Mouse (Mus musculus) liver, embryonic 11.5 days (tissue): ENCODE data around the gene Lingo2. TPM values are rescaled to one million over a fixed set of nuclear protein-coding genes. Genes with fewer than 3 reads are reported as not detected.
A peak's percentile ranks its signal among the peaks of the same experiment; 100 is the strongest.

Source experiments
- ATAC-seq: fragments of 200-750 bp; cut with Nextera tagmentation; replicated peaks from 2 replicates; pipeline ENCODE4 v1.8.0; 2017; ENCODE audit warnings: moderate number of reproducible peaks, mild to moderate bottlenecking, moderate TSS enrichment, moderate library complexity; ENCODE audit not compliant: low FRiP score
- DNase-seq: peaks from one replicate; pipeline ENCODE4 v3.0.0-alpha.2; 2017; ENCODE audit warnings: low spot score
- H3K27ac ChIP-seq: fragments of 300-500 bp; sonication (generic); 2 replicates; pipeline ENCODE4 v1.5.1; 2014; ENCODE audit warnings: mild to moderate bottlenecking, low read depth, low read length, control low read depth
- H3K27me3 ChIP-seq: fragments of 300-500 bp; sonication (generic); replicated peaks from 2 replicates; pipeline ENCODE4 v1.6.1; 2014; ENCODE audit warnings: low read length, mixed read lengths; ENCODE audit not compliant: control insufficient read depth, insufficient read depth
- H3K36me3 ChIP-seq: fragments of 300-500 bp; sonication (generic); 2 replicates; pipeline ENCODE4 v1.6.1; 2014; ENCODE audit warnings: mild to moderate bottlenecking, low read length, moderate library complexity, mixed read lengths; ENCODE audit not compliant: control insufficient read depth, insufficient read depth
- H3K4me1 ChIP-seq: fragments of 300-500 bp; sonication (generic); replicated peaks from 2 replicates; pipeline ENCODE4 v1.6.1; 2014; ENCODE audit warnings: low read length, mixed read lengths; ENCODE audit not compliant: control insufficient read depth, insufficient read depth
- H3K4me2 ChIP-seq: fragments of 300-500 bp; sonication (generic); 2 replicates; pipeline ENCODE4 v1.6.1; 2014; ENCODE audit warnings: mild to moderate bottlenecking, control low read depth, moderate library complexity
- H3K4me3 ChIP-seq: fragments of 300-500 bp; sonication (generic); 2 replicates; pipeline ENCODE4 v1.5.1; 2014; ENCODE audit warnings: low read depth, low read length, control low read depth
- H3K9ac ChIP-seq: fragments of 300-500 bp; sonication (generic); 2 replicates; pipeline ENCODE4 v1.6.1; 2014; ENCODE audit warnings: low read depth, low read length, control low read depth
- H3K9me3 ChIP-seq: fragments of 300-500 bp; sonication (generic); 2 replicates; pipeline ENCODE4 v1.6.1; 2016; ENCODE audit warnings: low read length, inconsistent platforms, mixed read lengths; ENCODE audit not compliant: control insufficient read depth
- WGBS: fragments of 180-500 bp; shearing (Covaris S2); extraction: QIAGEN DNeasy Blood & Tissue Kit; methylation state at CpG from one replicate; pipeline ENCODE4 v1.1.7; 2014; 5-methylcytosine and 5-hydroxymethylcytosine counted together
- polyA plus RNA-seq: library from polyadenylated mRNA; unstranded; fragments of >200 nt; fragmentation: Nextera tagmentation; extraction: Ambion mirVana; gene quantifications from 2 replicates; pipeline ENCODE4 v1.2.1, GENCODE M21; 2014

Gene Lingo2
- polyA plus RNA-seq, 1 experiment from 2014 or later: 0.18 TPM

DNA sequence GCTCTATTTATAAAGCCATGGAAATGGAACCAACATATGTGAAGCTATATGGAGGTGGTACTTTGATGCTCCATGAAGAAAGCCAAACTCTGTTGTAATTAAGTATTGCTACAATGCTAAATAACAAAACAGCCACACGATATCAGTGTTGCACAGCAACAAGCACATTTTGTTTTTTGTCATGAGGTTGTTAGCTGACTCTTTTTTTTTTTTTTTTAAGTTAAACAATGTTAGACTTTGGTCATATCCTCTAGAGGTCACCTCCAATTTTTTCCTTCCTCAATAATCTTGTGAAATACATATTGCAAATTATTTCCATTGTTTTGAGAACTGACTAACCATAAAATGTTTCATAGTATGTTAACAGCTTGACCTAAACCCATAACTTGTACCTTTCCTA, 646.3 kb downstream of the Lingo2 start:
- Histone ChIP-seq H3K4me3 (no peak overlapping the region), H3K4me1 (no peaks in the 10 kb centered on the region), H3K4me2 (no peak overlapping the region), H3K27me3 (no peaks in the 10 kb centered on the region), H3K9me3 (no peaks in the 10 kb centered on the region), H3K9ac (no peak overlapping the region), H3K27ac (no peak overlapping the region), H3K36me3 (no peaks in the 10 kb centered on the region)
- DNase-seq (no peak), ATAC-seq (no peak)
- WGBS: 80% methylated on average over 1 of the region's 1 CpGs

DNA sequence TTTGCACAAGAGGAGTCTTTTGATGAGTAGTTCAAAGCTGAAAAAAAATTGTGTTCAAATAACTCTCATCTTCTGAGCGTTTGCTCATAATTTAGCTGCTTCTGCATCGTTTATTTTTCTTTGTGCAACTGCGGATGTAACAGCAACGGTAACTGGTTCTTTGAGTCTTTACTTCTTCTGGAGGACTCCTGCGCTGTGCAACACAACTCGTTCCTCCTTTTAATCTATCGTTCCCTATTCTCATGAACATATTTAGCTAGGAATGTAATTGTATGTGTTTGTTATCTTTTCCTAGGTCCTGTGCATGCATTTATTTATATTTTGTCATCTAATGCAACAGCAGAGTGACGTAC, 661.9 kb downstream of the Lingo2 start:
- WGBS: 69% methylated on average over 8 of the region's 8 CpGs
- H3K9ac ChIP-seq: no peak overlapping the region
- H3K27ac ChIP-seq: no peak overlapping the region
- DNase-seq: no peak
- no peaks in the 10 kb centered on the region for H3K36me3 ChIP-seq
- no peak for ATAC-seq
- H3K4me3 ChIP-seq: no peak overlapping the region
- no peaks in the 10 kb centered on the region for H3K27me3 ChIP-seq
- peak overlapping the region; percentile 6; the same call in 1 of the 2 replicates for H3K4me2 ChIP-seq
- H3K4me1 ChIP-seq: no peaks in the 10 kb centered on the region
- no peaks in the 10 kb centered on the region for H3K9me3 ChIP-seq

DNA sequence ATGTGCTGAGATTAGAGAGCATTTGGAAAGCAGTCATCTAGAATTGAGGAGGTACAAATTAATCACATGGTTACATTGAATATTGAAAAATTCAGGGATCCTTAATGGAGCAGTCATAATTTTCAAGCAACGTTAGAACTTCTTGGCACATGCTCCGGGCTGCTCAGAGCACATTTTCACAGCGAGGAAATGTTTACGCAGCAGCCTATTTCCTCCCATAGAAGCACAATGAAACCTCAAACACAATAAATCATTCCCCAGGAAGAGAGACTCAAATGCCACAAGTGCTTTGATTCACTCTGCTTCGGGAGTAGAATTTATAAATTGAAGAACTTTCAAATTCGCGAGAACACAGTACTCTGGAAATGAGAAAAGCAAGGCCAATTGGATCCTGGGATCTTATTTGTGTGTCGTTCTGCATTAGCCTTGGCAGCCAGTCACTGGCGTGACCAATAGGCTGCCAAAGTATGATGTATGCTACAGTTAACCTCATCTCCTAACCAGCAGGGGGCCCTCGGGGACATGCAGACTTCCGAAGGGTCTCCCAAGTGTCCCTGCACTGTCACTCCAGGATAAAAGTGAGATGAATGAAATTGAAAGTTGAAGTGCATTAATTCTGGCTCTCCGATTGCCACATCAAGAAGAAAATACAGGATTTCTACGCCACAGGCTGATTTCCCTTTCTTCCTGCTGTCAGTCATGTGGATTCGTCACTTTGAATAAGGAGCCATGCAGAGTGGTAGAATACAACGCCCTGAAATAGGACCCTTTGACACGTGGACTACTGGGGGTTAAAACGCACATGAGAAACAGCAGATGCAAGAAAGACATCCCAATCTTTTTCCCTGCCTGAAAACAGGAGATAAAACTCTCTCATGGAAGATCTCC, 662.5 kb downstream of the Lingo2 start:
- H3K9me3 ChIP-seq: no peaks in the 10 kb centered on the region
- no peak; the same call in 1 of the 2 replicates for ATAC-seq
- H3K4me2 ChIP-seq: peak overlapping the region; percentile 6
- no peak overlapping the region for H3K4me3 ChIP-seq
- H3K9ac ChIP-seq: no peak overlapping the region
- H3K27me3 ChIP-seq: no peaks in the 10 kb centered on the region
- H3K36me3 ChIP-seq: no peaks in the 10 kb centered on the region
- 38% methylated on average over 17 of the region's 17 CpGs for WGBS
- no peak for DNase-seq
- no peak overlapping the region for H3K27ac ChIP-seq
- H3K4me1 ChIP-seq: no peaks in the 10 kb centered on the region

DNA sequence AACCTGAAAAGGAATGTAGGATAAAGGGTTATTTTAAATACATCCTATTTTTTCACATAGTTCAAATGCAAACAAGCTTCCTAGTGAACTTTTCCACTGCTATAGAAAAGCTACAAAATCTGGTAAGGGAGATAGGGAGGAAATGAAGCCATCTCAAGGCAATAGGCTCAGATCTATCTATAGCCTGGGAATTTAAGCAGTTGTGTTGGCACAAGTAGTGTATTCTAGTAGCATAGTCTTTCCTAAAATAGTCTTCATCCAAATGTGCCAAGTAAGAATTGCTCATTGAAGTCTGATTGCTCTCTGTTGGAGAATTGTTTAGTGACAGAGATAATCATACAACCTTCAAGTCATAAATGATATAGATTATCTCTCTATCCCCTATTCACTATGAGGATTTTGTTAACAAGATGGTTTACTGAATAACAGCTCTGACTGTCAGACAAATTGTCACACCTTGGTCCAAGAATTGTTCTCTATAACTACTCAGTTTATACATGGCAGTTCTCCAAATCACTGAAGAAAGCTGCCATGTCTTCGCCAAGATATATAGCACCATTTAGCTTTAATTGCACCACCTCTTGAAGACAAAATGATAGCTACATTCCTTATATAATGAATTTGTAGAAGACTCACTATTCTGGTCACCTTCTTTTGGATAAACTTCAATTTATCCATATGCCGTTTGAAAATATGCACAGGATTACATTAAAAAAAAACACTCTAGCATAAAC, 688.9 kb downstream of the Lingo2 start:
- H3K27me3 ChIP-seq: no peaks in the 10 kb centered on the region
- no peak overlapping the region for H3K4me2 ChIP-seq
- no peaks in the 10 kb centered on the region for H3K4me1 ChIP-seq
- no peak overlapping the region for H3K9ac ChIP-seq
- H3K4me3 ChIP-seq: no peak overlapping the region
- no peak overlapping the region for H3K27ac ChIP-seq
- ATAC-seq (no peak), DNase-seq (no peak)
- no peaks in the 10 kb centered on the region for H3K36me3 ChIP-seq
- 80% methylated on average over 2 of the region's 2 CpGs for WGBS
- no peaks in the 10 kb centered on the region for H3K9me3 ChIP-seq

DNA sequence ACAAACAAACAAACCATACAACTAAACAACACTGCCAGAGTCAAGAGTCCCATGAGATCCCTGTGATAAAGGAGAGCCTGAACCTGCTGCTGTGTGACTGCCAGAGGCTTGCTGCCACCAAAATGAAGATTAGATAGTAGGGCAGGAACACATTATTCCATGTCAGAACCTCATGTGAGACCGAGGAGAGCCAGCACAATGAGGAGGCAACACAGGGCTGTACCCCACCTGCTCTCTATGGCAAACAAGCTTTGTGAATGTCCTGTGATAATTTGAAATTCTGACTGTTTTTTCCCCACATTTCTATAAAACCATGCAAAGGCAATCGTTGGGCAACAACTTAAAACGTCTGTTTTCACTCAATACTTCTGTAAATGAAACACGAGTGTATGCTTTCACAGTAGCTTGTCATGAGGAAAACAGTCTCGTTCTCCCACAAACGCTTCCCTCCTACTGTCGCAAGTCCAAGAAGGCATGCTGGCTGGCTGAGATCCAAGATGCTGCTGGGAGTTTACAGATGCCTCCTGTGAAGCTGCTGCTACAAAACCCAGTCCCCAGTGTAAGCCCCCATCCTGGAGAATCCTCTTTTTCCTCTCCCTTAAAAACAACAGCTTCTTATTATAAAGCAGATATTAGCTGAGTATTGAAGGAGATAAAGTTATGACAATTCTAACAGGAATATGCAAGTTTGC, 765.2 kb downstream of the Lingo2 start:
- 56% methylated on average over 7 of the region's 7 CpGs for WGBS
- Histone ChIP-seq H3K9ac (no peak overlapping the region), H3K27me3 (no peaks in the 10 kb centered on the region), H3K4me1 (no peaks in the 10 kb centered on the region), H3K27ac (no peak overlapping the region), H3K9me3 (no peaks in the 10 kb centered on the region), H3K4me2 (no peak overlapping the region), H3K36me3 (no peaks in the 10 kb centered on the region), H3K4me3 (no peak overlapping the region)
- DNase-seq (no peak), ATAC-seq (no peak)

DNA sequence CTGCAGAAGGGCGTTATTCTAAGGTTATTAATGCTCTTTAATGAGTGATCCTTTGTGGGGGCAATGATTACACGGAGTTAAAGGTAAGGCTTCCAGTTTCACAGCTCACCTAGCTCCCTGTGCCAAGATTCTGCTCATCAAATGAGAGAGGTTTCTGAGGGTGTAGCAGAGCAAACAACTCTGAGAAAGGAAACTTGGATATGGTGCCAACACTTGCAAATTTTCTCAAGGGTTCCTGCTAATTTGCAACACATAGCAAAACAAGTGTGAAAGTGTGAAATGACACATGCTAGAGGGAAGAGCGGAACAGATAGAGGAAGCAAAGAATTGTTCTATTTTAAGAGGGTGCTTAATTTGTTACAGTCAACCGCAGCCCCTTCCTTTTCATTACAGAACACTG, 767.9 kb downstream of the Lingo2 start:
- DNase-seq: no peak
- H3K4me2 ChIP-seq: no peak overlapping the region
- 42% methylated on average over 4 of the region's 4 CpGs for WGBS
- H3K36me3 ChIP-seq: no peaks in the 10 kb centered on the region
- no peak overlapping the region for H3K4me3 ChIP-seq
- no peak overlapping the region for H3K9ac ChIP-seq
- no peaks in the 10 kb centered on the region for H3K27me3 ChIP-seq
- no peak overlapping the region for H3K27ac ChIP-seq
- no peaks in the 10 kb centered on the region for H3K9me3 ChIP-seq
- H3K4me1 ChIP-seq: no peaks in the 10 kb centered on the region
- no peak for ATAC-seq

DNA sequence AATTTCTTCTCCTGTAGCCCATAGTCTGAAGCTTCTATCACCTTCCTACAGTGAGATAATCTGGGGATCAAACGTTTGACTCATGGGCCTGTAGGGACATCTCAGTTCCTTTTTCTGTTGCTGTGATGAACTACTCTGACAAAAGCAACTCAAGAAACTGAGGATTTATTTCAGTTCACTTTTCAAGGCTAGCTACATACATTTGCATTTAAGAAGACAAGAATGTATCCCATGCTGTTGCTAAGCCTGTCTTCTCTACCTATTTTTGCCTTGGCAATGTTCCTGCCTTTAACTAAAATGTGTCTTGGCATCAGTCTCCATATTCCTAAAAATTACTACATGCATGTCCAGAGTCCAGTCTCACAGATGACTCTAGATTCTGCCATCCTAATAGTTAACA, 781.4 kb downstream of the Lingo2 start:
- H3K9ac ChIP-seq: no peak overlapping the region
- WGBS: 43% methylated on average over 1 of the region's 1 CpGs
- no peak overlapping the region for H3K27ac ChIP-seq
- no peak overlapping the region for H3K4me3 ChIP-seq
- DNase-seq: no peak
- H3K4me1 ChIP-seq: no peaks in the 10 kb centered on the region
- no peak overlapping the region for H3K4me2 ChIP-seq
- H3K36me3 ChIP-seq: no peaks in the 10 kb centered on the region
- no peaks in the 10 kb centered on the region for H3K9me3 ChIP-seq
- ATAC-seq: no peak
- no peaks in the 10 kb centered on the region for H3K27me3 ChIP-seq

DNA sequence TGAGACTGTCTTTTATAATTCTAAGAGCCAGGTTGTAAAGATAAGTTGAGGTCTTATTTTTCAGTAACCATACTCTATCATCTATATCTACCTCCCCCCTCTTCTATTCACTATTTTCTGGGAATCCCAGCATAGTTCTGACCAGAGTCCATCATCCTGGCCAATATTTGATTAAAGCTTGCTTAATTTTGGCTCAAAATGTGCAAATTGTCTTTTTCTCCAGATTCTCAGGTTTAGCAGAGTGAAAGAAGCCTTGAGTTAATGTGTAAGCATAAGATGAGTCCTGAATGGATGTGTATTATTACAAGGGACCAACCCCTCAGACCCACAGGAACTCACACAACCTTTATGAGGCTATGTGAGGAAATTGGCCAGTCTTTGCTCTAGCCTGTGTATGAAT, 820.2 kb downstream of the Lingo2 start:
- no peak overlapping the region for H3K4me2 ChIP-seq
- no peak overlapping the region for H3K4me3 ChIP-seq
- H3K27ac ChIP-seq: no peak overlapping the region
- no peaks in the 10 kb centered on the region for H3K4me1 ChIP-seq
- H3K36me3 ChIP-seq: no peaks in the 10 kb centered on the region
- no peak for DNase-seq
- H3K27me3 ChIP-seq: no peaks in the 10 kb centered on the region
- H3K9me3 ChIP-seq: no peaks in the 10 kb centered on the region
- no peak overlapping the region for H3K9ac ChIP-seq
- no peak for ATAC-seq
